Mouse (Mus musculus): ENCODE measurements around the gene Asphd1. TPM values are rescaled to one million over a fixed set of nuclear protein-coding genes. Genes with fewer than 3 reads are reported as not detected.

Asphd1 gene
- polyA plus RNA-seq, 1 experiment from 2014 or later: not detected

DNA sequence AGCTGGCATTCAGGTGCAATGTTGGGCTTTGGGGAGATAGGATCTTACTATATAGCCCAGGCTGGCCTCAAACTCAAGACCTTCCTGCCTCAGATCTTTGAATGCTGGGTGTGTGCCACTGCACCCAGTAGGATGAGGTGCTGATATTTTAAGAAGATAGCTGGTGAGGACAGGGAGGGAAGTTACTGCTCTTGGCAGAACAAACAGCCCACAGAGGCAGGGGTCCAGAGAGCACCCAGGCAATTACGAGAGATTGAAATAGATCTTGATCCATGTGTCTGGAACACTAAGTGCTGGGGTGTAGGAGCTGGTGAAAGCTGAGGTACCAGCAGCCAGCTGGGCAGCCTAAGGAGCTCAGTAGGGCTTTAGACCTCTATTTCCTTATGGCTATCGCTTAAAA is 32.2 kb upstream of the Asphd1 start:
- no peak overlapping the region for H3K27ac ChIP-seq (replicated peaks in 1 of 2; ENCODE audit: control insufficient read depth in 1 of 2, insufficient read depth in 1 of 2, low read depth in 2 of 2, low read length in 2 of 2)
- no peak overlapping the region for H3K9ac ChIP-seq (ENCODE audit: low read length)
- no peaks in the 10 kb centered on the region for H3K27me3 ChIP-seq (ENCODE audit: control insufficient read depth, insufficient read depth, low read length)
- no peak overlapping the region for H3K4me2 ChIP-seq (ENCODE audit: low read length)
- 79% methylated on average over 2 of the region's 2 CpGs for WGBS
- H3K4me1 ChIP-seq (ENCODE audit: control insufficient read depth in 2 of 2, insufficient read depth in 2 of 2, low read length in 2 of 2): peaks cover 2 to 12% of the 10 kb centered on the region in 2 experiments; a peak in 2 of 4 replicates
- H3K4me3 ChIP-seq (ENCODE audit: control insufficient read depth in 1 of 2, insufficient read depth in 1 of 2, low read depth in 1 of 2, low read length in 2 of 2): no peak overlapping the region
- no peak for ATAC-seq (ENCODE audit: insufficient number of reproducible peaks, insufficient read depth, low FRiP score, low read depth)
- H3K9me3 ChIP-seq (ENCODE audit: control insufficient read depth, low read length): no peaks in the 10 kb centered on the region
- peaks cover 33% of the 10 kb centered on the region for H3K36me3 ChIP-seq (ENCODE audit: control insufficient read depth, insufficient read depth, low read length)

DNA sequence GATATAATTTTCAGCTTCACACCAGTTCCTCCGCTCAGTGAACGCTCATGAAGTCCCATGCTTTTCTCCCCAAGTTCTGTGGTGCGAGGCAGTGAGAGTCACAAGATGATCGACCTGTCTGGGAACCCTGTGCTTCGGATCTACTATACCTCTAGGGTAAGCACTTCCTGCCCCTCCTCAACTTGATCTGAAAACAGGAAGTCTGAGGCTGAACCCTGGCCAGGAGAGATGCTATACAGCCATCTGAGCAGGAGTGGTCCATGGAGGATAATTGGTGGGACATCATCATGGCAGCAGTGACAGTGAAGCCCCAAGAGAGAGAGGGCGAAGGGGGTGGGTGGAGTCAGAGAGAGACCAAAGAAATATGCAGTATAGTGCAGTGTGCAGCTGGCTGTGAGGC is 29.5 kb upstream of the Asphd1 start:
- Histone ChIP-seq H3K27me3 (ENCODE audit: control insufficient read depth, insufficient read depth, low read length) (no peaks in the 10 kb centered on the region), H3K9ac (ENCODE audit: low read length) (no peak overlapping the region), H3K27ac (replicated peaks in 1 of 2; ENCODE audit: control insufficient read depth in 1 of 2, insufficient read depth in 1 of 2, low read depth in 2 of 2, low read length in 2 of 2) (no peak overlapping the region), H3K4me3 (ENCODE audit: control insufficient read depth in 1 of 2, insufficient read depth in 1 of 2, low read depth in 1 of 2, low read length in 2 of 2) (no peak overlapping the region), H3K4me1 (ENCODE audit: control insufficient read depth in 2 of 2, insufficient read depth in 2 of 2, low read length in 2 of 2) (peaks cover 2 to 11% of the 10 kb centered on the region in 2 experiments; a peak in 3 of 4 replicates), H3K36me3 (ENCODE audit: control insufficient read depth, insufficient read depth, low read length) (peaks cover 33% of the 10 kb centered on the region), H3K9me3 (ENCODE audit: control insufficient read depth, low read length) (no peaks in the 10 kb centered on the region), H3K4me2 (ENCODE audit: low read length) (no peak overlapping the region)
- no peak for ATAC-seq (ENCODE audit: insufficient number of reproducible peaks, insufficient read depth, low FRiP score, low read depth)
- WGBS: 87% methylated on average over 6 of the region's 6 CpGs

GRCm38 (mm10) chr7:126976878-126977459 is 27.6 kb upstream of the Asphd1 start:
- H3K36me3 ChIP-seq (ENCODE audit: control insufficient read depth, insufficient read depth, low read length): peaks cover 33% of the 10 kb centered on the region
- peak overlapping the region; percentile 92 to 100 for H3K4me3 ChIP-seq (ENCODE audit: control insufficient read depth in 1 of 2, insufficient read depth in 1 of 2, low read depth in 1 of 2, low read length in 2 of 2)
- H3K9me3 ChIP-seq (ENCODE audit: control insufficient read depth, low read length): no peaks in the 10 kb centered on the region
- H3K27me3 ChIP-seq (ENCODE audit: control insufficient read depth, insufficient read depth, low read length): no peaks in the 10 kb centered on the region
- peak overlapping the region in 1 of 2 experiments; percentile 93; a peak in 3 of 4 replicates for H3K27ac ChIP-seq (replicated peaks in 1 of 2; ENCODE audit: control insufficient read depth in 1 of 2, insufficient read depth in 1 of 2, low read depth in 2 of 2, low read length in 2 of 2)
- WGBS: 24% methylated on average over 14 of the region's 14 CpGs
- H3K4me1 ChIP-seq (ENCODE audit: control insufficient read depth in 2 of 2, insufficient read depth in 2 of 2, low read length in 2 of 2): peaks cover 2 to 11% of the 10 kb centered on the region in 2 experiments; a peak in 3 of 4 replicates
- peak overlapping the region; percentile 99 for H3K9ac ChIP-seq (ENCODE audit: low read length)
- ATAC-seq (ENCODE audit: insufficient number of reproducible peaks, insufficient read depth, low FRiP score, low read depth): no peak
- peak overlapping the region; percentile 82 for H3K4me2 ChIP-seq (ENCODE audit: low read length)

DNA sequence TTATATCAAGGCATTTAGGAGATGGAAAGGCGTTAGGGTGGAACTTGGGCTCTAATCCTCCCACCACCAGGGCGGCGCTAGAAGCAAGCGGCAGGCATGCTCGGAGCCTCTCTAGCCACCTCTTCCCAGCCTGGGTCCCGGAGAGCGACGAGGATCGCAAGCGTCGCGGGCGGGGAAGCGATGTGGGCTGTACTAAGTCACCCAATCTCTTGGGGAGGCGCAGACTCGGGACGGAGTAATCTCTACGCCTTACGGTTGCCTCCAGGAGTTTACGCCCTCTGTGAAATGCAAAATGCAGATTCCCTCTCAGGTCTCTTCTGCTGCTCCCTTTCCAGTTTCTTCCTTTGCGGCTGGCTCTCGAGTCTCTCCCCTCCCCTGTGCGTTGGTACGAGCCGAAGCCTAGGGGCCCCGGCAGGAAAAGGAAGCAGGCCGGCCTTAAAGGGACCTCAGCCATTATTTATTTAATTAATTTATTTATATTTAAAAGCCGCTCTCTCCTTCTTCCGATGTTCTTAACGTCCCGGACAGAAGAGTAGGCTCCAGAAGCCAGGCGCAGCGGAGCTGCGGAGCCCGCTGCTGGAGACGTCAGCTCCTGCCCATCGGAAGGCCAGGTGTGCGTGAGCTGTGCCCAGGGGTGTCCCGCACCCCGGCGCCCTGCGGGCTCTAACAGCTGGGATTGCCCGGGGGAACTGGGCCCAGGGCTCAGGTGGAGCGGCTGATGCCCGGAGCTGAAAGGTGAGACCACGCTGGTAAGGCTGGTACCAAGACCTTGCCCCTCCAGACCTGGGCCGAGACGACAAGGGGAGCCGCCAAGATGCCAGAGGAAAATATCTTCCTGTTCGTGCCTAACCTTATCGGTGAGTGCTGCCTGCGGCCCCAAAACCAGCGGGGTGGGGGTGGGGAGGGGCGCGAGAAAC is 26.8 kb upstream of the Asphd1 start, which contains the start of gene Cdiptos:
Gene Cdiptos, minus strand, starts transcription at position 149 of the 917 bp plus-strand sequence.
- peak within 1 kb of the TSS; percentile 93 to 99 for H3K27ac ChIP-seq (replicated peaks in 1 of 2; ENCODE audit: control insufficient read depth in 1 of 2, insufficient read depth in 1 of 2, low read depth in 2 of 2, low read length in 2 of 2)
- no peaks in the 10 kb centered on the region for H3K9me3 ChIP-seq (ENCODE audit: control insufficient read depth, low read length)
- peak; percentile 87 for ATAC-seq (ENCODE audit: insufficient number of reproducible peaks, insufficient read depth, low FRiP score, low read depth)
- under 1% methylated on average over 54 of the region's 55 CpGs for WGBS
- peak within 1 kb of the TSS; percentile 92 to 100 for H3K4me3 ChIP-seq (ENCODE audit: control insufficient read depth in 1 of 2, insufficient read depth in 1 of 2, low read depth in 1 of 2, low read length in 2 of 2)
- H3K27me3 ChIP-seq (ENCODE audit: control insufficient read depth, insufficient read depth, low read length): no peaks in the 10 kb centered on the region
- H3K4me2 ChIP-seq (ENCODE audit: low read length): peak within 1 kb of the TSS; percentile 82
- peaks cover 29% of the 10 kb centered on the region for H3K36me3 ChIP-seq (ENCODE audit: control insufficient read depth, insufficient read depth, low read length)
- H3K9ac ChIP-seq (ENCODE audit: low read length): peak within 1 kb of the TSS; percentile 99
- H3K4me1 ChIP-seq (ENCODE audit: control insufficient read depth in 2 of 2, insufficient read depth in 2 of 2, low read length in 2 of 2): peaks cover 2 to 11% of the 10 kb centered on the region in 2 experiments; a peak in 3 of 4 replicates

GRCm38 (mm10) chr7:126975893-126975949 is 26.3 kb upstream of the Asphd1 start, which contains the start of gene Cdipt:
Gene Cdipt (plus strand): TSS chr7:126975914.
- Histone ChIP-seq H3K9ac (ENCODE audit: low read length) (peak within 1 kb of the TSS; percentile 99), H3K4me3 (ENCODE audit: control insufficient read depth in 1 of 2, insufficient read depth in 1 of 2, low read depth in 1 of 2, low read length in 2 of 2) (peak within 1 kb of the TSS; percentile 92 to 100), H3K27ac (replicated peaks in 1 of 2; ENCODE audit: control insufficient read depth in 1 of 2, insufficient read depth in 1 of 2, low read depth in 2 of 2, low read length in 2 of 2) (peak within 1 kb of the TSS; percentile 93 to 99), H3K36me3 (ENCODE audit: control insufficient read depth, insufficient read depth, low read length) (peaks cover 29% of the 10 kb centered on the region), H3K4me2 (ENCODE audit: low read length) (peak within 1 kb of the TSS; percentile 82), H3K27me3 (ENCODE audit: control insufficient read depth, insufficient read depth, low read length) (no peaks in the 10 kb centered on the region), H3K4me1 (ENCODE audit: control insufficient read depth in 2 of 2, insufficient read depth in 2 of 2, low read length in 2 of 2) (peaks cover 2 to 11% of the 10 kb centered on the region in 2 experiments; a peak in 3 of 4 replicates), H3K9me3 (ENCODE audit: control insufficient read depth, low read length) (no peaks in the 10 kb centered on the region)
- 0% methylated on average over 1 of the region's 1 CpGs for WGBS
- ATAC-seq (ENCODE audit: insufficient number of reproducible peaks, insufficient read depth, low FRiP score, low read depth): no peak

GRCm38 (mm10) chr7:126975493-126975892 is 26.1 kb upstream of the Asphd1 start:
- Histone ChIP-seq H3K4me3 (ENCODE audit: control insufficient read depth in 1 of 2, insufficient read depth in 1 of 2, low read depth in 1 of 2, low read length in 2 of 2) (peak overlapping the region; percentile 2 to 100; a peak in 3 of 4 replicates), H3K27ac (replicated peaks in 1 of 2; ENCODE audit: control insufficient read depth in 1 of 2, insufficient read depth in 1 of 2, low read depth in 2 of 2, low read length in 2 of 2) (peak overlapping the region in 1 of 2 experiments; percentile 93; a peak in 1 of 4 replicates), H3K27me3 (ENCODE audit: control insufficient read depth, insufficient read depth, low read length) (no peaks in the 10 kb centered on the region), H3K4me1 (ENCODE audit: control insufficient read depth in 2 of 2, insufficient read depth in 2 of 2, low read length in 2 of 2) (peaks cover 2 to 11% of the 10 kb centered on the region in 2 experiments; a peak in 3 of 4 replicates), H3K9ac (ENCODE audit: low read length) (peak overlapping the region; percentile 99), H3K36me3 (ENCODE audit: control insufficient read depth, insufficient read depth, low read length) (peaks cover 27% of the 10 kb centered on the region), H3K9me3 (ENCODE audit: control insufficient read depth, low read length) (no peaks in the 10 kb centered on the region), H3K4me2 (ENCODE audit: low read length) (peak overlapping the region; percentile 82)
- WGBS: 8% methylated on average over 8 of the region's 8 CpGs
- ATAC-seq (ENCODE audit: insufficient number of reproducible peaks, insufficient read depth, low FRiP score, low read depth): no peak; the same call in 1 of the 2 replicates

DNA sequence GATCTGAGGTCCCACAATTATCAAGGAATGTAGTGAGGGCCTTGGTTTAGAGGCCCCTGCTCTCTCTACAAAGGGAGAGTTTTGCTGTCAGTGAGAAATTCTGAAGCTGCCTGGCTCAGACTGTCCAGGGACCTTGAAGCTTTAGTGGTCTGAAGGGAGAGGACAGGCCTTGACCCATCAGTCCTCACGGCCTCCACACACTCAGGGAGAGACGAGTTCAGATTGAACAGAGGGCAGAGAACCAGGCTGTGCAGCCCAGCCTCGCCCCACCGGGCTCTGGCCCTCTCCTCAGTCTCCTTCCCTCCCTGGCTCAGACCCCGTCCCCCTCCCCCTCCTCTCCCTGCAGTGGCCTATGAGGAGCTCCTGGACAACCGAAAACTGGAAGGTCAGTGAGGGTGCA is 18.0 kb upstream of the Asphd1 start:
- Histone ChIP-seq H3K4me1 (ENCODE audit: control insufficient read depth in 2 of 2, insufficient read depth in 2 of 2, low read length in 2 of 2) (no peaks in the 10 kb centered on the region), H3K4me2 (ENCODE audit: low read length) (no peak overlapping the region), H3K36me3 (ENCODE audit: control insufficient read depth, insufficient read depth, low read length) (no peaks in the 10 kb centered on the region), H3K9ac (ENCODE audit: low read length) (no peak overlapping the region), H3K27ac (replicated peaks in 1 of 2; ENCODE audit: control insufficient read depth in 1 of 2, insufficient read depth in 1 of 2, low read depth in 2 of 2, low read length in 2 of 2) (no peak overlapping the region), H3K4me3 (ENCODE audit: control insufficient read depth in 1 of 2, insufficient read depth in 1 of 2, low read depth in 1 of 2, low read length in 2 of 2) (no peak overlapping the region), H3K27me3 (ENCODE audit: control insufficient read depth, insufficient read depth, low read length) (peaks cover 21% of the 10 kb centered on the region), H3K9me3 (ENCODE audit: control insufficient read depth, low read length) (no peaks in the 10 kb centered on the region)
- WGBS: 67% methylated on average over 6 of the region's 6 CpGs
- no peak for ATAC-seq (ENCODE audit: insufficient number of reproducible peaks, insufficient read depth, low FRiP score, low read depth)

Measured in heart, embryonic 14.5 days (tissue).